Mouse (Mus musculus) ovary, postnatal 36 days (tissue): ENCODE results near the gene Anxa2.

Experiments
- DNase-seq: peaks from one replicate; pipeline ENCODE4 v3.0.0; 2022; ENCODE audit warnings: low spot score, mixed read lengths

Gene Anxa2

GRCm38 (mm10) chr9:69453066-69453900, at the start of gene Anxa2:
Gene Anxa2 (plus strand): TSS chr9:69453620.
- DNase-seq: peak; percentile 87

GRCm38 (mm10) chr9:69404671-69405070, 48.7 kb upstream of the Anxa2 start:
- no peak for DNase-seq

- no peak for DNase-seq
Measured at GRCm38 (mm10) chr9:69419476-69419875, 33.9 kb upstream of the Anxa2 start.

GRCm38 (mm10) chr9:69430531-69430930, 22.9 kb upstream of the Anxa2 start:
- no peak for DNase-seq

GRCm38 (mm10) chr9:69431863-69432555, 21.4 kb upstream of the Anxa2 start:
- DNase-seq: no peak

- DNase-seq: no peak
Measured at GRCm38 (mm10) chr9:69435194-69435593, 18.2 kb upstream of the Anxa2 start.

GRCm38 (mm10) chr9:69435662-69436061, 17.8 kb upstream of the Anxa2 start:
- DNase-seq: no peak

GRCm38 (mm10) chr9:69439805-69440357, 13.5 kb upstream of the Anxa2 start:
- no peak for DNase-seq

- DNase-seq: no peak
Measured at GRCm38 (mm10) chr9:69442471-69443038, 10.9 kb upstream of the Anxa2 start.

GRCm38 (mm10) chr9:69443203-69443602, 10.2 kb upstream of the Anxa2 start:
- no peak for DNase-seq

GRCm38 (mm10) chr9:69448801-69449200, 4.6 kb upstream of the Anxa2 start:
- DNase-seq: no peak

- no peak for DNase-seq
Measured at GRCm38 (mm10) chr9:69450636-69451035, 2.8 kb upstream of the Anxa2 start.

GRCm38 (mm10) chr9:69451886-69452810, 1.3 kb upstream of the Anxa2 start:
- no peak for DNase-seq

- DNase-seq: peak; percentile 41
Measured at GRCm38 (mm10) chr9:69453901-69454666, 664 bp downstream of the Anxa2 start.

- DNase-seq: no peak
Measured at GRCm38 (mm10) chr9:69454691-69455090, 1.3 kb downstream of the Anxa2 start.

- DNase-seq: no peak
Measured at GRCm38 (mm10) chr9:69455391-69455790, 2.0 kb downstream of the Anxa2 start.

- DNase-seq: no peak
Measured at GRCm38 (mm10) chr9:69456406-69457075, 3.1 kb downstream of the Anxa2 start.

- DNase-seq: no peak
Measured at GRCm38 (mm10) chr9:69457143-69457542, 3.7 kb downstream of the Anxa2 start.

- peak; percentile 77 for DNase-seq
Measured at GRCm38 (mm10) chr9:69457747-69458625, 4.6 kb downstream of the Anxa2 start.
